Mouse (Mus musculus) brain, adult 2 months (tissue): Measurements from ENCODE around the gene Mrpl33.

ENCODE experiments used
- DNase-seq: peaks from one replicate; pipeline ENCODE4 v3.0.0; 2011; ENCODE audit warnings: low read depth, low spot score

The Mrpl33 gene

DNA sequence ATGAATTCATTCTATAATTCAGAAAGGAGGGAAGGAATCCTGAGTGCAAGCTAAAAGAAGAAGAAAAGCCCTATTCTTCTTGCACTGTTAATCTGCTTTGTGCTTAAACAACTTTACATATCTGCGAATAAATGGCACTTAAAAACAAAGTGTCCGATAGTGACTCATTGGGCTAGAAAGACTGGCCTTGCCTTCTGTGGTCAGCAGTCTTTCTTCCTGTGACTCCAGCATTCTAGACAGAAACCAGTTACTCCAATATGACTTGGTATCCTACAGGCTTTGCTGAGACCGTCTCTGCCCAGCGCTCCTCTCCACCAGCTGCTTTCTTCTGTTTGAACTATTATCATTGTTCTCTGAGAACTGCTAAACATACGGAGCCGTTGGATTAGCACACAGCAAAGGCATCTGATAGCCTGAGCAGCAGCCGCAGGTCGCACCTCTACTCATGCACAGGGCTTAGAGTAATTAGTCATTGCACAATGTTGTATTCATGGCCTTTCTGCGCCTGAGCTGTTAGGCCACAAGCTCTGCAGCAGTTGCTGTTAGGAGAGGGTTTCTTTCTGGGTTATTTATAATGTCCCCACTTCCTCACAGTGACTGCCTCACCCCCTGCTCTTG lies 40.0 kb downstream of the Mrpl33 start:
- no peak for DNase-seq

DNA sequence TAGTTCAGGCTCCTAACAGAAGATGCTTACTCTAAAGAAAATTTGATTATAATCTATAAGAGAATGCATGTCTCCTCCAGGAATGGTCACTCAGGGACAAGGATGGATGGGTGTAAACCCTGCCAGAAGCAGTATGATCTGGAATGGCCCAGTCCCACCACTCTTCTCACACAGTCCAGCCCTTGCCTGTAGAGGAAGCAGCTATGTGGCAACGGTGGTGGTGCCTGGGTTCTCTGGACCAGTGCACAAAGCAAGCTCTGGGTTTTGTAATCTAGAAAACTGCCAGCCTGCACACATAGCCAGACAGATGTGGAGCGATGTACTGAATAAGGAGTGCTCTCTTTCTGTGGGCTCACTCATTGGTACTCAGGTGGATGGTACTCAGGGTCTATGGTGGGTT lies 43.8 kb downstream of the Mrpl33 start:
- DNase-seq: no peak

DNA sequence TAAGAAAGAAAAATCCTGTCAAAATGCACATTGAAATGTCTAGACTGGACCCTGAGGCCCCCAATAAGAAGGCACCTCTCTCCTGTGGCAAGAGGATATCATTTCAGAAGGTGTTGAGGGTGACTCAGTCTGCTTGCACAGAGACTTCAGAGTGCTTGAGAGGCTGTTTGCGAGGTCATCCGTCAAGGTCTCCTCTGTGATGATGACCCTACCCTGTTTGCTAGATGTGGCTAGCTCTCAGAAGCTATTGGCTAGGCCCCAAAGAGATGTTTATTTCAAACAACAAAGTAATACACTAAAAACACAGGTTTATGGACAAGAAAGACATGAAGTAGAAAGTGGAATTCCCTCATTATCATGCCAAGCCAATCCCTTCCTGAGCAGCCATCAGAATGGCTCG lies 45.6 kb downstream of the Mrpl33 start:
- no peak for DNase-seq

DNA sequence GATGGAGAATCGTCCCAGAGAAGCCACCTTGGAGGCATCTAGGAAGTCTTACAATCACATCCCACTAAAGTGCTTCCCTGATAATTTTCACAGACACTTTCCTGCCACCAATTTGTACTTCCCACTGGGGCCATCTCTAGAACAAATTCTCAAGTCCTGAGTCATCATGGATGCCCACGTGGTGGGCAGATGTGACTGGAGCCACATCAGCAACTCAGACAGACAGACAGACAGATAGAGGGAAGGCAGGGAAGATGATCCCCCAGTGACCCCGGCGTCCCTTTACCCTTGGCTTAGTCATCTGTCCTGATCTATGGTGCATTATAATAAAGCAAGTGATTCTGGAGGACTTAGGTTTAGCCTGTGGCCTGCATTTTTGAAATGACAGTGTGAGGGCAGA lies 47.5 kb downstream of the Mrpl33 start:
- DNase-seq: no peak

DNA sequence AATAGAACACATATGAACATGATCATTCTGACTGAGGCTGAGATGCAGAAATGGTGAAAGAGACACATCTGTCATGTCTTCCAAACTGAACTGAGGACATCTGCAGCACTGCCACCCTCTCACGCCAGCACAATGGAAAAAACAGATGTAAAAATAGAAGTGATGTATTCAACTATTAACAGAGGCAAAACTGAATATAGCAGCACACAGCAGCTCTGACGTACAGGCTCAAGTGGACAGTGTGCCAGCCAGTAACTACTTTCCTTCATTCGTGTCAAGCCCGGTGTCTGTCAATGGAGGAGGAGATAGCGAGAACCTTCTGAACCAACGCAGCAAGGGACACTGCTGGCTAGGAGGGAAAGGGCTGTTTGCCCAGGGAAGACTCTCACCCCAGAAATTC lies 48.1 kb downstream of the Mrpl33 start:
- DNase-seq: peak; percentile 28

DNA sequence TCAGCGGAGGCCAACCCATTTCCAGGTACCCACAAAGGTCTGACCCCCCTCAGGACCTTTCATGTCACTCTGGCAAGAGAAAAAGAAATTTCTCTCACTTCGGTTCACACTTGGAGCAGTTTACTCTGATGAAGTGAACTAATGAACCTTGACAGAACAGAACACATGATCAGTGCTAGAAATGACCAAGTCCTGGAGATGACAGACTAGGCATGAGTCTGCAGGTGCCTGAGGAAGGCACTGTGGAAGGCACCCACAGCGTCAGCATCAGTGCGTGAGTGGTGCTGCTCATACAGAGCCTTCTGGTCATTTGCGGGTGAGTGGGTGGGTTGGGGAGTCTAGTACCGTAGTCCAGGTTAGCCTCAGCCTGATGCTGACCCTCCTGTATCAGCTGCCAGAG lies 49.1 kb downstream of the Mrpl33 start:
- DNase-seq: no peak

DNA sequence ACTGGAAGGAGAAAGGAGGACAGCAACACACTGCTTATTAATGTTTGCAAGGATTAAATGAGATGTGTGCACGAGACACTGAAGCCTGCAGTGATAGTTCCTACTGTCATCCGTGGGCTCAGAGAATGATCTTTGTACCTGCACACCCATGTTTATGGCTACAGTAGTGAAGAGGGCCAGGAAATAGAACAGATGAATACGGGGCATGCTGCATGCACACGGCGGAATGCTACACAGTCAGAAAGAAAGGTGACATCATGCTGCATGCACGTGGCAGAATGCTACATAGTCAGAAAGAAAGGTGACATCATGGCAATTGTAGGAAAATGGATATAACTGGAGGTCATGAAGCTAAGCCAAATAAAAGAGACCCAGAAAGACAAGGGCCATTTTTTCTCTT lies 49.8 kb downstream of the Mrpl33 start:
- DNase-seq: no peak

DNA sequence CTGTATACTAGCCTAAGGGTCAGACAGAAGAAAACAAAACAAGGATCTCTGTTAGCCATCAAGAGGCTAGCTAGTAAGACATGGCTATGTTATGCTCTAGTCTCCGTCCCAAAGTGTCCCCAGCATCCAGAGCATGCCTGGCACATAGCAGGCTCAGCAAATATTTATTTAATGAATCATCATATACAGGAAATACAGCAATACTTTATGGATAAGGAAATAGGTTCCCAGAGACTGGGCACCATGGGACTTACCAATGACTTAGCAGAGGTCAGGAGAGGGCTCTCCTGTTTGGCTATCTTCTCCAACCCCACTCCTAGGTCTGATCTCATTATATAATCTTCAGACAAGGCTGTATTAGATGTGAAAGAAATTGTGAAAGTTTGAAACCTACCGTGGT lies 50.6 kb downstream of the Mrpl33 start:
- no peak for DNase-seq

DNA sequence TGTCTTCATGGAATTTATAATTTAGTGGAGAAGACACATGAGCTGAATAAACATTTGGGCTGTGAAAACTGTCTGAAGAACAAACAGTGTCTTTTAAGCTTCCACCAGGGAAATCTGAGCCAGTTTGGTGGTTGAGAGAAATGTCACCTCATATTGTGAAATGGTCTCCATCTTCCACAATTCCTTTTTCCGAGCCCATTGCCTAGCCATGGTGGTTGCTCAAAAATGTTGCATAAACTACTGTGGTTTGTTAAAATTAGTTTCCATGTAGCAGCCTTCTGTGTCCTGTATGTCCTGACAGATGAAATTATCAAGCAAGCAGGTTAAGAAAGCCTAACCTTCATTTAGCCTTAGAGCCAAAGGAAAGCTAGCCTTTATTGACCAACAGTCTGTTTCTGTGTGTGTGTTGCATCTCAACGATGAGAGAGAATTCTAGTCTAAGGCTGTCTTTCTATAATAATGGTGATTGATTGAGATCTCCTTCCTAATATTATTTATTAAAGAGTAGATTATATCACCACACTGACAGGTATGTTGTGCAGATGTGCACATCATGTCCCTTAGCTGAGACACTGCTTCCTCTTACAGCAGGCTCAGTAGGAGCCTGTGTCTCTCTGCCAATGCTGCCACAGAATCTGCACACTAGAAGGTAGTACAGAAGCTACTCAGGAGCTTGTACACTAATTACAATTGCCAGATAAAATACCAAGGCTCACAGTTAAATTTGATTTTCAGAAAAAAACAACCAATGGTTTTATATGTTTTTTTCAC lies 54.0 kb downstream of the Mrpl33 start:
- no peak for DNase-seq

DNA sequence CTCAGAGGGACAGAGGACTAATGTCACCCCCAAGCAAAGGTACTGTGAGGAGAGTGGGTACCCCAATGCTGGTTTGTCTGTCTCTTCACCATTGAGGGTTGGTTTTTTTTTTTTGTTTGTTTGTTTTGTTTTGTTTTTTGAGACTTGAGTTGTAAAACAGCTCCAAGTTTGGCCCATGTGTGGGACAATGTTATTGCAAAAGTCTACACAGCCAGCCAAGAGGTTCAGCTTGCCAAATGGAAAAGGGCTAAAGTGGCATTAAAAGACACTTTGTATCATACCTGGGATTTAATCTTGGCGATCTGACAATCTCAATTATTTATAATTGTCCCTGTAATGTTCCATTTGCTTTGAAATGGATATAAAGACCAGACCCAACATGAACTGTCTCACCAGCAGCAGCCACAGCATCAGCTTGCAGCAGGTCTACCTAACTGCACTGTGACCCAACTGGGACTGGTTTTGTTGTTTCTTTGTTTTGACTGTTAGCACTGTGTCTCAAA lies 59.0 kb downstream of the Mrpl33 start:
- DNase-seq: no peak

DNA sequence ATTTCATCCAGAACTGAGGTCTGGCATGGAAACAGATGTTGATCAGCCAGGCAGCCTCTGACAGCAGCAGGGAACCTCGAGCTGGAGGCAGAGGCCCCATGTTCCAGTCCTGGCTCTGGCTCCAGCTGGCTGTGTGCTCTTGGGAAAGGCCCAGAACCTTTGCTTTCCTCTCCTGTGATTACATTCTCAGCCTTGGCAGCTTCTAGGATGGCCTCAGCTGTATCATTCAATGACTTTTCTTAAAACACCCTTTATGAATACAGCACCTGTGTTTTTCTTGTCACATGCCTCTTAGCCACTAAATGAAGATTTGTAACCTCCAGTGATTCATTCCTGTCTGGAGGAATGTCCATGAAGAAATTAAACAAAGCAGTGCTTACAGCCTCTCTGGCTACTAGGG lies 69.4 kb downstream of the Mrpl33 start:
- no peak for DNase-seq

DNA sequence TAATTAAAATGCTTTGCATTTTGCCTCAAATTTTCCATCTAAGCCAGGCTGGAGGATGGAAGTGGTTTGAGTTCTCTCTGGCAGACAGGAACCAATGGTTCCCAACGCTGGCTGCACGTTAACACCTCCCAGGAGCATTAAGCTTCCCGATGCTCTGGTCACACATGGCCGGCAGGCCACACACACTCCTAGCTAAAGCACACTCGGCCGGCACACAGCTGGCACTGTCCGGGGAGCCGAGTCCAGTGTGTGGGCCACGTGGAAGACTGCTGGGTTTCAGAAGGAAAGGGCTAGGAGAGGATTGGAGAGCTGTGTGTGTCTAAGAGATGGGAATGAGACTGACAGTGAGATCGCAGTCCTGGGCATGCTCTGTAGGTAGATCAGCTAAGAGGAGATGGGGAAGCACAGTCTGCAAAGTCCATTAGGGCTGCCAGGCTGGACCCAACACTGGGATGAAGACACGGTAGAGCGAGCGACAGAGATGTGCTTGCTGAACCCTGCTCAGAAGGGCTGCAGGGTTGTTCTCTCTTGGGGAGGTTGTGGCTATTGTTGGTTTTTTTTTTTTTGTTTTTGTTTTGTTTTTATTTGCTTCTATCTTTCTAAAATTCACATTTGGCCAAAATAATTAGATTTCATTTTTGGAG lies 71.7 kb downstream of the Mrpl33 start:
- no peak for DNase-seq

DNA sequence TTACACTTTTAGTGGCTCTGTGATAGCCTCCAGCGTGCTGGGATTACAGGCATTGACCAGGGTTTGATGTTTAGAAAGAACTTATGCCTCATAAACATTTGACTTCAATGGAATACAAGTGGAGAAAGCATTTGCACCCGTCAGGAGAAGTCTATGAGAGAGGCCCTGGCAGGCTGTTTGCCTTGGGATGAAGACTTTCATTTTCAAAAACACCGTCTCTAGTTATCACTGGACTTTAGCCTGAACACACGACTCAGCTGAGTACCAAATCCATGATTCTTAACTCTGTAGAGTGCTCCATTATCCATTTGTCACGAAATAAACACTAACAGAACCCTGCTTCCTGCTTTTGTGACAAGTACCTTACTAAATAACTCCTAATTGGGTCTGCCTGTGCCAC lies 73.2 kb downstream of the Mrpl33 start:
- DNase-seq: no peak

DNA sequence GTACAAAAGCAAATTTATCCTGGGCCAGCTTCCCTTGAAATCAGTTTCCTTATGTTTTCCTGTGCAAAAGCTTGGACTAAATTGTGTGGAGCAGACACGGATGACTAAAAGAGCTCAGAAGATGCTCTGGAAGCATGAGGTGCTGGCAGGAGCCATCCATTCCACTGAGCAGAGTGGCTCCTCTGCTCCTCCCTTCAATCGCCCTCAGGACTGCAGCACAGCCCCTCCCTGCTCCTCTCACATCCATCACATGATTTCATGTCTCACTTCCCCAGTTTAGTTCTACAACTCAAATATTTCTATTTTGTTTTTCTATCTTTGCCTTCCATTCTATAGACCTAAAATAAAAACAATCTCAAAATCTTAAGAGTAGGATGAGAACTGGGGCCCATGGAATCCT lies 74.4 kb downstream of the Mrpl33 start:
- DNase-seq: peak; percentile 9

DNA sequence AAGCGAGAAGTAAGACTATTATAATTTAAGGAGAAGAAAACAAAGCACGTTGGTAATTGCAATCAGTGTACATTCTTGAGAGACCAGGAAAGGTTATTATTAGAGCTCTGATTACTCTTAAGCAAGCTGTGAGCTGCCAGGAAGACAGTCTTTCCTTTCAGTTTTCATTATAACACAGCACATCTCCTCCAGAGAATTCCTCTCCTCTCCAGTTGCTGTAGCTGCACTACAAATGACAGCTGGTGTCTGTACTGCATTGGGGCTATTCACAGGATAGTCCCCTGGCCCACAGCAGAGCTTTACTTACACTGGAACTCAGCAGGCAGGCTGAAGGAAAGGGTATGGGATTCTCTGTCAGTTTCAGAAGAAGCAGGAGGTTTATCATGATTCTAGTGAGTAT lies 76.7 kb downstream of the Mrpl33 start:
- no peak for DNase-seq

DNA sequence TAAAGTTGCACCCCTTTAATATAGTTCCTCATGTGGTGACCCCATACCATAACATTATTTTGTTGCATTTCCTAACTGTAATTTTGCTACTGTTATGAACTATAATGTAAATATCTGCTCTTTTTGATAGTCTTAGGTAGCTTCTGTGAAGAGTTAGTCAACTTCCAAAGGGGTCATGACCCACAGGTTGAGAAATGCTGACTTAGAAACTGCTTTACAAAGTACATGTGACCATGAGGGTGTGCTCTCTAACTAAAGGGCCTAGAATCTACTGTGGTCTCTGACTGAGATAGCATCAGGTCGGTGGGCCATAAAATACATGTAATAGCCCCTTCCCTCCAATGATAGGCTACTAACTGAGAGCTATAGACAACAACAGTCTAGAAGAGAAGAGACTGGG lies 81.3 kb downstream of the Mrpl33 start:
- DNase-seq: no peak

DNA sequence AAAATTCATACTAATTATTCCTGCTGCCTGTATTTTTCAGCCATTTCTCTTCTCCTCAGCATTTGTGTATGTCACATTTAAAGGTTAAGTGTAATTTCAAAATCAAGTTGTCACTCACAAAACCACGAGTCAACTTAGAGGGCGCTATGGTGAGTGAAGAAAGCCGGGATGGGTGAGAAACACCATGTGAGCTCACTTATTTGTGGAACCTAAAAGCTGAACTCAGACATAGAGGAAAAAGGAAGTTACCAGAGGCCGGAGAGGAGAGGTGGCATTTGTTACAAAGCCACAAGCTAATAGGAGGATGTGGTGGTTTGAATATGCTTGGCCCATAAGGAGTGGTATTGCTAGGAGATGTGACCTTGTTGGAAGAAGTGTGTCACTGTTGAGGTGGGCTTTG lies 83.4 kb downstream of the Mrpl33 start:
- DNase-seq: no peak

DNA sequence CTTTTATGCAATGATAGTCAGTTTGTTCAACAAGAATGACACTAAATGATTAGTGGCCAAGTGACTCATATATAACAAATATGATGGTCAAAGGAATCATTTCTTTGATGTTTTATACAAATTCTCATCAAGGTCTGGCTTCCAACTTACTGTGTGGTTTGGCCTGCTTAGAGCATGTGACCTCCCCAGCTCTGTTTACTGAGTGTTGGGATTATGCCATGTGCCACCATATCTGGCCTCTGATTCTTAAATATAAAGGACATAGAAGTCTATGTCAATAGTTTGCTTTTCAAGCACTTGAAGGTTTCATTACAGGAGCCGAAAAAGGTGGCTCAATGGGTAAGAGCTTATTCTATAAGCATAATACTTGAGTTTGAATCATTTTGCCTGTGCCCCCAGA lies 85.6 kb downstream of the Mrpl33 start:
- no peak for DNase-seq

DNA sequence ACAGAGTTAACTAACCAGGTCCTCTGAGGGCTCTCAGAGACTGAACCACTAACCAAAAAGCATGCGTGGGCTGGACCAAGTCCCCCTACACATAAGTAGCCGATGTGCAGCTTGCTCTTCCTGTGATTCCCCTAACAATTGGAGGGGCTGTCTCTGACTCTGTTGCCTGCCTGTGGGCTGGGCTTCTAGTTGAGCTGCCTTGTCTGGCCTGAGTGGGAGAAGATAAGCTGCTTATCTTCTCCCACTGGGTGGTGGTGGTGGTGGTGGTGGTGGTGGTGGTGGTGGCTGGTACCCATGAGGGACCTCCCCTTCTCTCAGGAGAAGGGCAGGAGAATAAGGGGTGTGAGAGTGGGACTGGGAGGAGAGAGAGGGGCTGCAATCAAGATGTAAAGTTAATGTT lies 89.3 kb downstream of the Mrpl33 start:
- DNase-seq: no peak

DNA sequence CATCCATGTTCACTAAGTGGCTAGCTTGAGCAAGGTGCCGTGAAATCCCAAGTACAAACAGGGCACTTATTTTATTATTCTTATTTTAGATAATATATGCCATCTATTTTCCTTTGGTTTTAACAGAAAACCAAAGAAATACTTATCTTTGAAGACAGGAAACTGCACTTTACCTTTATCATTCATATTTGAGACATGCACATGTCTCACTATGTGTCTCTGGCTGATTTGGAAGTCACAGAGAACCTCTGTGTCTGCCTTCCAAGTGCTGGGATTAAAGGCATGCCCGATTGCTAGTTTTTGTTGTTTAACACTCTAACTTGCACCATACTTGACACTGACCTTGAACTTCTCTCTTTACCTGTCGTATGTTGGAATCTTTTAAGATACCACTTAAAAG lies 91.2 kb downstream of the Mrpl33 start:
- DNase-seq: no peak

DNA sequence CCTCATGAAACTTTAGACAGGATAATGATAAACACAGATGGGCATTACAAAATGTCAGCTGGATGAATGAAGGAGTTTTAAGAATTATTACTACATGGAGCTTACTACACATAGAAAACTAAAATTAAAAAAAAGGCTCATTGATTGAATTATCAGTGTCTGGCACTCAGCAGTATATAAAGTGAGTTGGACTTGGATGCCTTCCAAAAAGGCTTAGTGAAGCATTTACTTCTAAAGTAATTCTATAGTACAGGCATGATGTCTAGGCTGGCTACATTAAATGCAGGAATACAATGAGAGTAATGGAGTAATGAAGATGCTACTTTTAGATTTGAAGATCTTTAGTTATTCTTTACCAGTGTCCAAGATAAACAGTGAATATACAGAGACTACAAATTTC lies 96.5 kb downstream of the Mrpl33 start:
- no peak for DNase-seq

DNA sequence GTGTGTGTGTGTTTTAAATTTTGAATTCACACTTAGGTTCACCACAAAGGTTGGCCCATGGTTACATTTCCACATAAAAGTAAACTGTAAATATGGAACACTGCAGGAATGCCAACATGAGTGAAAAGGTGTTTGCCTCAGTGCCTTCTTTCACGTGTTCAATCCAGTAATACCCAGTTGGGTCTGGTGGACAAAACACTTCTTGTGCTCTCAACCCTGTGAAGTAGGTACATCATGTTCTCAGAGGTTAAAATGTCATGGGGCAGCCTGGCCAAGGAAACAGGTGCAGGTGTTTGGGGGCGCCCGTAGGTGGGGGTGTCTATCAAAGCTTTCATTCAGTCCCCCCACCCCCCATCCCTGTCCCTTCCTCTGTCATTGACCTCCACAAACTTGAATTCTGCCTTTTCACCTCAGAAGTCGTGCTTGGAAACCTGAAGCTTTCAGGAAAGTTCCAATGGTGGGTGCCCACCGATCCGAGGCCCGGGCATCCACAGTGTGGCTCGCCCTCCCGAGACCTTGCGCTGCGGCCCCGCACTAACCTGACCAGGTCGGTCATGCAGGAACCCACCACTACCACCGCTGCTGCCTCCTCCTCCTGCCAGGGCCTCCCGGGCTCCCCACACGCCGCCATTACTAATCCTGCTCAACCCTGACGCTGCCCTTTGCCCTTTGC lies 100.4 kb downstream of the Mrpl33 start, which contains the start of gene Rbks:
Gene Rbks (minus strand): TSS at position 657 of the 673 bp plus-strand sequence.
- no peak for DNase-seq
